Mouse (Mus musculus): Measurements from ENCODE around the gene Slc2a9. TPM values are rescaled to one million over a fixed set of nuclear protein-coding genes. Genes with fewer than 3 reads are reported as not detected.

The Slc2a9 gene
- polyA plus RNA-seq, 1 experiment from 2014 or later, result 1.2 TPM

- H3K9me3 ChIP-seq (ENCODE audit: control insufficient read depth, low read length), result no peaks in the 10 kb centered on the region
- no peak overlapping the region for H3K4me3 ChIP-seq (ENCODE audit: low read depth, low read length)
- ATAC-seq (replicated peaks; ENCODE audit: low FRiP score, low TSS enrichment, low read depth) (0 out of 2 replicates have a peak, but pooled peaks have one; percentile 27), DNase-seq (ENCODE audit: low spot score) (peak; percentile 86)
- H3K27ac ChIP-seq (ENCODE audit: low read depth), result no peak overlapping the region
- no peaks in the 10 kb centered on the region for H3K4me1 ChIP-seq (replicated peaks; ENCODE audit: control insufficient read depth, insufficient read depth, low read length)
- no peak overlapping the region for H3K4me2 ChIP-seq (ENCODE audit: low read length)
- H3K36me3 ChIP-seq (ENCODE audit: control insufficient read depth, insufficient read depth, low read length), result no peaks in the 10 kb centered on the region
- 29% methylated on average over 5 of the region's 5 CpGs for WGBS
- no peak overlapping the region for H3K9ac ChIP-seq (ENCODE audit: low read length)
- H3K27me3 ChIP-seq (replicated peaks; ENCODE audit: control insufficient read depth, insufficient read depth, low read length), result no peaks in the 10 kb centered on the region
Observed at GRCm38 (mm10) chr5:38469891-38470578, 32.9 kb downstream of the Slc2a9 start.

- no peak overlapping the region for H3K4me3 ChIP-seq (ENCODE audit: low read depth, low read length)
- WGBS, result 71% methylated on average over 5 of the region's 5 CpGs
- DNase-seq (ENCODE audit: low spot score) (no peak), ATAC-seq (replicated peaks; ENCODE audit: low FRiP score, low TSS enrichment, low read depth) (no peak)
- H3K36me3 ChIP-seq (ENCODE audit: control insufficient read depth, insufficient read depth, low read length), result no peaks in the 10 kb centered on the region
- H3K27me3 ChIP-seq (replicated peaks; ENCODE audit: control insufficient read depth, insufficient read depth, low read length), result no peaks in the 10 kb centered on the region
- H3K4me1 ChIP-seq (replicated peaks; ENCODE audit: control insufficient read depth, insufficient read depth, low read length), result no peaks in the 10 kb centered on the region
- H3K4me2 ChIP-seq (ENCODE audit: low read length), result no peak overlapping the region
- H3K27ac ChIP-seq (ENCODE audit: low read depth), result no peak overlapping the region
- no peak overlapping the region for H3K9ac ChIP-seq (ENCODE audit: low read length)
- H3K9me3 ChIP-seq (ENCODE audit: control insufficient read depth, low read length), result no peaks in the 10 kb centered on the region
Observed at GRCm38 (mm10) chr5:38466569-38467110, 36.3 kb downstream of the Slc2a9 start.

DNA sequence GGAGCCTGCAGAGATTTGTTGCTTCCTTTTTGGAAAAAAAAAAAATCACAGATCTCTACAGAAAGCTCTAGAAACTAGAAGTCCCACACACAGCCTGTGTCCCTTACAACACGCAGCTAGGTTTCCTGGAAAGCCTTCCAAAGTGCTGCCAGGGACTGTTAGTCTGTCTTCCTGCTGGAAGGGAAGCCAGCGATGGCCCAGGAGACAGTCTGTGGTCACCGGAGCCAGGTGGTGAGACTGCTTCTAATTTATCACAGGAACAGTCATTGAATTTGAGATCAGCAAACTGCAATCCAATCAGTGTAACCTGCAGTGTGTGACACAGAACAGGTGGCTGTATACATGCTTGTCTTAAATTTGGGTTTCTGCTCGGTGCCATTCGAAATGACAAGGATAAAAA lies 41.7 kb downstream of the Slc2a9 start:
- Histone ChIP-seq H3K36me3 (ENCODE audit: control insufficient read depth, insufficient read depth, low read length) (no peaks in the 10 kb centered on the region), H3K4me3 (ENCODE audit: low read depth, low read length) (no peak overlapping the region), H3K9me3 (ENCODE audit: control insufficient read depth, low read length) (no peaks in the 10 kb centered on the region), H3K4me1 (replicated peaks; ENCODE audit: control insufficient read depth, insufficient read depth, low read length) (no peaks in the 10 kb centered on the region), H3K27me3 (replicated peaks; ENCODE audit: control insufficient read depth, insufficient read depth, low read length) (no peaks in the 10 kb centered on the region), H3K27ac (ENCODE audit: low read depth) (no peak overlapping the region), H3K9ac (ENCODE audit: low read length) (no peak overlapping the region), H3K4me2 (ENCODE audit: low read length) (no peak overlapping the region)
- WGBS, result 80% methylated on average over 5 of the region's 5 CpGs
- DNase-seq (ENCODE audit: low spot score), result no peak
- ATAC-seq (replicated peaks; ENCODE audit: low FRiP score, low TSS enrichment, low read depth), result no peak

- WGBS, result 82% methylated on average over 3 of the region's 3 CpGs
- no peak overlapping the region for H3K4me3 ChIP-seq (ENCODE audit: low read depth, low read length)
Observed at GRCm38 (mm10) chr5:38450936-38451335, 52.0 kb downstream of the Slc2a9 start.

DNA sequence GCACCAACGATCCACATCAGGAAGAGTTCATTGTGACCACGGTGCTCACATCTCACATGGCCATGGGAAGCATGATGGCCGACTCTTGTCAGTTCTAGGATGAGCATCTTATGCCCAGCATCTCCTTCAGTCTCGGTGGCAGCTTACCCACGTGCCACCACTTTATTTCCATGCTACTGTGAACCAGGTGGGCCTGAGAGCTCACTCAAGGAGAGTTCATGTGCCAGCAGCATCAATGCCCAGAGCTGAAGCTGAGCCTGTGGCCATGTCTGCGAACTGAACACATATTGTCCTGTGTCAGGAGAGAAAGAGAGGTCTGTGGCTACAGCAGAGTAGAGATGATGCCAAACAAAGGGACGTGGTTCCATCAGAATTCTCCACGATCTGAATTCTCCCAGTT lies 53.3 kb downstream of the Slc2a9 start:
- WGBS, result 88% methylated on average over 8 of the region's 8 CpGs
- Histone ChIP-seq H3K4me1 (replicated peaks; ENCODE audit: control insufficient read depth, insufficient read depth, low read length) (no peaks in the 10 kb centered on the region), H3K36me3 (ENCODE audit: control insufficient read depth, insufficient read depth, low read length) (no peaks in the 10 kb centered on the region), H3K4me2 (ENCODE audit: low read length) (no peak overlapping the region), H3K9me3 (ENCODE audit: control insufficient read depth, low read length) (no peaks in the 10 kb centered on the region), H3K4me3 (ENCODE audit: low read depth, low read length) (no peak overlapping the region), H3K27me3 (replicated peaks; ENCODE audit: control insufficient read depth, insufficient read depth, low read length) (no peaks in the 10 kb centered on the region), H3K9ac (ENCODE audit: low read length) (no peak overlapping the region), H3K27ac (ENCODE audit: low read depth) (no peak overlapping the region)
- ATAC-seq (replicated peaks; ENCODE audit: low FRiP score, low TSS enrichment, low read depth), result no peak
- no peak for DNase-seq (ENCODE audit: low spot score)

More at GRCm38 (mm10) chr5:38450936-38451335, 52.0 kb downstream of the Slc2a9 start:
- Histone ChIP-seq H3K9ac (ENCODE audit: low read length) (no peak overlapping the region), H3K4me1 (replicated peaks; ENCODE audit: control insufficient read depth, insufficient read depth, low read length) (no peaks in the 10 kb centered on the region), H3K27me3 (replicated peaks; ENCODE audit: control insufficient read depth, insufficient read depth, low read length) (no peaks in the 10 kb centered on the region), H3K4me2 (ENCODE audit: low read length) (no peak overlapping the region), H3K27ac (ENCODE audit: low read depth) (no peak overlapping the region), H3K9me3 (ENCODE audit: control insufficient read depth, low read length) (no peaks in the 10 kb centered on the region), H3K36me3 (ENCODE audit: control insufficient read depth, insufficient read depth, low read length) (no peaks in the 10 kb centered on the region)
- DNase-seq (ENCODE audit: low spot score) (no peak), ATAC-seq (replicated peaks; ENCODE audit: low FRiP score, low TSS enrichment, low read depth) (no peak)

GRCm38 (mm10) chr5:38448121-38448520 lies 54.8 kb downstream of the Slc2a9 start:
- Histone ChIP-seq H3K4me1 (replicated peaks; ENCODE audit: control insufficient read depth, insufficient read depth, low read length) (no peaks in the 10 kb centered on the region), H3K9ac (ENCODE audit: low read length) (no peak overlapping the region), H3K9me3 (ENCODE audit: control insufficient read depth, low read length) (no peaks in the 10 kb centered on the region), H3K36me3 (ENCODE audit: control insufficient read depth, insufficient read depth, low read length) (no peaks in the 10 kb centered on the region), H3K27me3 (replicated peaks; ENCODE audit: control insufficient read depth, insufficient read depth, low read length) (no peaks in the 10 kb centered on the region), H3K4me3 (ENCODE audit: low read depth, low read length) (no peak overlapping the region), H3K4me2 (ENCODE audit: low read length) (no peak overlapping the region), H3K27ac (ENCODE audit: low read depth) (no peak overlapping the region)
- 91% methylated on average over 3 of the region's 3 CpGs for WGBS
- no peak for DNase-seq (ENCODE audit: low spot score)
- ATAC-seq (replicated peaks; ENCODE audit: low FRiP score, low TSS enrichment, low read depth), result no peak

- no peaks in the 10 kb centered on the region for H3K36me3 ChIP-seq (ENCODE audit: control insufficient read depth, insufficient read depth, low read length)
- H3K27ac ChIP-seq (ENCODE audit: low read depth), result no peak overlapping the region
- ATAC-seq (replicated peaks; ENCODE audit: low FRiP score, low TSS enrichment, low read depth) (no peak), DNase-seq (ENCODE audit: low spot score) (no peak)
- WGBS, result 57% methylated on average over 14 of the region's 14 CpGs
- H3K9ac ChIP-seq (ENCODE audit: low read length), result no peak overlapping the region
- no peak overlapping the region for H3K4me3 ChIP-seq (ENCODE audit: low read depth, low read length)
- H3K4me1 ChIP-seq (replicated peaks; ENCODE audit: control insufficient read depth, insufficient read depth, low read length), result no peaks in the 10 kb centered on the region
- no peaks in the 10 kb centered on the region for H3K9me3 ChIP-seq (ENCODE audit: control insufficient read depth, low read length)
- H3K4me2 ChIP-seq (ENCODE audit: low read length), result no peak overlapping the region
- H3K27me3 ChIP-seq (replicated peaks; ENCODE audit: control insufficient read depth, insufficient read depth, low read length), result no peaks in the 10 kb centered on the region
Observed at GRCm38 (mm10) chr5:38446316-38446975, 56.5 kb downstream of the Slc2a9 start.

DNA sequence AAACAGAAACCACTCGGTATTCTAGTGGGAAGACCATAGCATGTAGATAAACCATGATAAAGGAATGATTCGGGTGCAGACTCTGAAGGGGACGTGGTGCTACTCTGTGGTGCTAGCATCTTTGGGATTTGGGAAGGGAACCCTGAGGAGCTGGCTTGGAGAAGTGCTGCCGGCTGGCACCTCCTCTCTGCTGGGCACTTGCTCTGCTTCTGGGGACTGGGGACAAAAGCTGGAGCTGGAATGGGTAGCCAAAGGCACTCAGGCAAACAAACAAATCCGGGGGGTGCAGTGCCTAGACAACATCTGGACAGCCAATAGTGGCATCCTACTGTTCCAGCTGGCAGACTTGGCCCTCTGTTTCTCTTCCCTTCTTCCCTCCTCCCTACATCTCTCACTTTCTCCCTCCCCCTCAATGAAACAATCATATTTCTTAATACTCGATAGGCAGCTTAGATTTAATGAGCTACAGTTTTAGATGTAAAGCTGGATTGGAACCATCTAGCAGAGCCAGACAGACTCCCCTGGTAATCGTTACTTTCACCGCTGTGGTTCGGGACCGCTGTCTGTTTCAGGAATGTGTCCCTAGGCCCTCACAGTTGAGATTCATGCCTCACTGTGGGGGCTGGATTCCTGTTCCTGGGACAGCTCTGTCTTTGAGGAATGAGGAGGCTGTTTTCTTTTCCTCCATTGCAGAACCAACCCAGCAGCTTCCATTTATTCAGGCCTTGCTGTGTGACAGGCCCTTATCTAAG lies 61.7 kb downstream of the Slc2a9 start:
- Histone ChIP-seq H3K36me3 (ENCODE audit: control insufficient read depth, insufficient read depth, low read length) (no peaks in the 10 kb centered on the region), H3K9ac (ENCODE audit: low read length) (no peak overlapping the region), H3K4me2 (ENCODE audit: low read length) (no peak overlapping the region), H3K9me3 (ENCODE audit: control insufficient read depth, low read length) (no peaks in the 10 kb centered on the region), H3K4me1 (replicated peaks; ENCODE audit: control insufficient read depth, insufficient read depth, low read length) (no peaks in the 10 kb centered on the region), H3K27me3 (replicated peaks; ENCODE audit: control insufficient read depth, insufficient read depth, low read length) (no peaks in the 10 kb centered on the region), H3K27ac (ENCODE audit: low read depth) (no peak overlapping the region), H3K4me3 (ENCODE audit: low read depth, low read length) (no peak overlapping the region)
- no peak for DNase-seq (ENCODE audit: low spot score)
- no peak for ATAC-seq (replicated peaks; ENCODE audit: low FRiP score, low TSS enrichment, low read depth)
- WGBS, result 70% methylated on average over 10 of the region's 10 CpGs

Measured in intestine, embryonic 14.5 days (tissue).